Mouse (Mus musculus) ovary, adult 2 months (tissue): ENCODE data around the gene C130074G19Rik. TPM values are rescaled to one million over a fixed set of nuclear protein-coding genes. Genes with fewer than 3 reads are reported as not detected.

Experiments
- polyA plus RNA-seq: library from polyadenylated mRNA; depleted of rRNA; stranded (reverse); fragments of >200 nt; gene quantifications from 2 replicates; pipeline ENCODE4 v1.2.3, GENCODE M21; 2012; rRNA removed

C130074G19Rik gene
- 36.0 and 41.3 TPM in 2 replicates for polyA plus RNA-seq

DNA sequence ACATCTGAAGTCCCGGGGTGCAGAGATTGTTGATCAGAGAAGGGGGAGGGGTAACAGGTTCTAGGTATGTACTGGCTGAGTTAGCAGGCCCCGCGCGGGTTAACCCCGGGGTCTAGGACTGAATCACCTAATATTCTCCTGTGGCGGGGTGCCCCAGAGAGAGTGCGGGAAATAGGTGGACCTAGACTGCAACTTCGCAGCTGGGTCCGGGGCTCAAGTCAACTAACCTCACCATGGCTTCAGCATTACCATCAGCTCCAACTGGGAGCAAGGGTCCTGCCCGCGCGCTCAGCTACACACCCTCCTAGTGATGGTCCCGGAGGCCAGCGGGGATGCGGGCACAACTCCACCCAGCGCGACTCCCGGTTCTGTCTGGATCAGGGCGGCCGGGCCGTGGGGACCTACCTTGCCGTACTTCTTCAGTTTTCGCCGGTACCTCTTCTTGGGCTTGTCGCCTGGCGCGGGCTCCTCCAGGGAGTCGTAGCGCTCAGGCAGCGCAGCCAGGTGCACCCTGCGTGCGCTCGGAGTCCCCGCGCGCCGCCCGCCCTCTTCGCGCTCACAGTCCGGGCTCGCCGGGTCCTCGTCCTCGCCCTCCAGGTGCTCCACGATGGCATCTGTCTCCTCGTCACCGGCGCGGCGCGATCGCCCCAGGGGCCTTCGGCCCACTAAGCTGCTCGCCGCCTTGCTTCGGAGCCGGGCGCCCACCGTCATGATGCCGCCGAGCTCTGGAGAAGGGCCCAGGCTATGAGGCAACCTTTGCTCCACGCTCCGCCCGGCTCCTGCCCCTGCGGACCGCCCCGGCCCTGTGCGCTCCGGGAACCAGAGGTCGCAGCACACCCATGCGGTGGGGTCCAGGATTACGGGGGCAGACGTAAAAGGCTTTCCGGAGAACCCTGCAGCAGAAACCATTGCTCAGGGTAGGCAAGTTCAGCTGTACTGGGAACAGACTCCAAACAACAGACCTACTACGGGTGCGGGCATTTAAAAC, at the start of gene C130074G19Rik:
TSS of gene C130074G19Rik (minus strand) at position 938 of the 988 bp plus-strand sequence.

GRCm38 (mm10) chr1:184846092-184846750, 36.8 kb downstream of the C130074G19Rik start, which contains the start of gene Marc2:
Gene Marc2 (minus strand): TSS chr1:184846451.

Other genes with a start within 250 kb of the C130074G19Rik start
- 15.6 and 19.5 TPM in 2 replicates for gene Hlx, start 150.6 kb downstream of the C130074G19Rik start, polyA plus RNA-seq
- 3.0 and 4.5 TPM in 2 replicates for gene Marc1, start 71.9 kb downstream of the C130074G19Rik start, polyA plus RNA-seq
- gene Marc2, start 36.8 kb downstream of the C130074G19Rik start, polyA plus RNA-seq = 155 and 180 TPM in 2 replicates
- gene Mark1, start 116.4 kb upstream of the C130074G19Rik start, polyA plus RNA-seq = 22.9 and 26.2 TPM in 2 replicates